Mouse (Mus musculus): ENCODE measurements at regions not wholly inside any gene's neighbourhood (a gene's known extent, or its start where the extent isn't known, plus 50 kb on each side); places are given as distances from the start of the nearest gene placed in this dataset.
A peak's percentile ranks its signal among the peaks of the same experiment; 100 is the strongest.
"Not testable (repeated sequence)": the region's sequence is repeated elsewhere in the genome, so short reads cannot be mapped to it uniquely, and the experiment has no call there.

GRCm38 (mm10) chr2:17932932-17933790 is 63.6 kb downstream of the H2al2a start:
- Histone ChIP-seq H3K4me3 (peak overlapping the region; percentile 23), H3K9me3 (no peaks in the 10 kb centered on the region), H3K36me3 (no peaks in the 10 kb centered on the region), H3K9ac (0 out of 2 replicates have a peak overlapping the region, but pooled peaks have one; percentile 11), H3K27me3 (no peaks in the 10 kb centered on the region), H3K27ac (replicated peaks) (no peak overlapping the region), H3K4me2 (peak overlapping the region; percentile 53), H3K4me1 (replicated peaks) (peaks cover 16% of the 10 kb centered on the region)
- WGBS, result 12% methylated on average over 15 of the region's 15 CpGs
- peak; percentile 58 for ATAC-seq (ENCODE audit: low FRiP score, low read depth)

- no peaks in the 10 kb centered on the region for H3K9me3 ChIP-seq
- no peak overlapping the region for H3K27ac ChIP-seq (replicated peaks)
- no peaks in the 10 kb centered on the region for H3K27me3 ChIP-seq
- H3K4me3 ChIP-seq, result peak overlapping the region; percentile 23
- 0 out of 2 replicates have a peak overlapping the region, but pooled peaks have one; percentile 11 for H3K9ac ChIP-seq
- H3K36me3 ChIP-seq, result no peaks in the 10 kb centered on the region
- ATAC-seq (ENCODE audit: low FRiP score, low read depth), result peak; percentile 85
- WGBS, result 12% methylated on average over 16 of the region's 16 CpGs
- peaks cover 16% of the 10 kb centered on the region for H3K4me1 ChIP-seq (replicated peaks)
- H3K4me2 ChIP-seq, result peak overlapping the region; percentile 53
These were observed 64.3 kb downstream of the H2al2a start for GRCm38 (mm10) chr2:17932426-17932931.

GRCm38 (mm10) chr2:17931881-17932280 is 64.9 kb downstream of the H2al2a start:
- H3K4me3 ChIP-seq, result no peak overlapping the region
- H3K4me1 ChIP-seq (replicated peaks), result peaks cover 16% of the 10 kb centered on the region
- H3K27me3 ChIP-seq, result no peaks in the 10 kb centered on the region
- H3K27ac ChIP-seq (replicated peaks), result no peak overlapping the region
- 86% methylated on average over 5 of the region's 5 CpGs for WGBS
- no peak overlapping the region for H3K9ac ChIP-seq
- H3K9me3 ChIP-seq, result no peaks in the 10 kb centered on the region
- no peak for ATAC-seq (ENCODE audit: low FRiP score, low read depth)
- H3K4me2 ChIP-seq, result no peak overlapping the region
- H3K36me3 ChIP-seq, result no peaks in the 10 kb centered on the region

GRCm38 (mm10) chr2:17918861-17919648 is 77.7 kb downstream of the H2al2a start:
- Histone ChIP-seq H3K27ac (replicated peaks) (no peak overlapping the region), H3K27me3 (no peaks in the 10 kb centered on the region), H3K36me3 (no peaks in the 10 kb centered on the region), H3K4me2 (no peak overlapping the region), H3K9ac (no peak overlapping the region), H3K9me3 (no peaks in the 10 kb centered on the region), H3K4me3 (no peak overlapping the region), H3K4me1 (replicated peaks) (no peaks in the 10 kb centered on the region)
- ATAC-seq (ENCODE audit: low FRiP score, low read depth), result no peak
- WGBS, result 89% methylated on average over 1 of the region's 1 CpGs

GRCm38 (mm10) chr2:17917238-17917946 is 79.4 kb downstream of the H2al2a start:
- H3K9me3 ChIP-seq, result no peaks in the 10 kb centered on the region
- no peak overlapping the region for H3K27ac ChIP-seq (replicated peaks)
- H3K4me3 ChIP-seq, result no peak overlapping the region
- no peak overlapping the region for H3K9ac ChIP-seq
- WGBS, result 27% methylated on average over 8 of the region's 8 CpGs
- no peaks in the 10 kb centered on the region for H3K36me3 ChIP-seq
- no peak overlapping the region for H3K4me2 ChIP-seq
- H3K27me3 ChIP-seq, result no peaks in the 10 kb centered on the region
- ATAC-seq (ENCODE audit: low FRiP score, low read depth), result no peak
- H3K4me1 ChIP-seq (replicated peaks), result no peaks in the 10 kb centered on the region

GRCm38 (mm10) chr2:17902616-17903015 is 94.1 kb downstream of the H2al2a start:
- no peak overlapping the region for H3K4me2 ChIP-seq
- no peaks in the 10 kb centered on the region for H3K9me3 ChIP-seq
- H3K4me1 ChIP-seq (replicated peaks), result no peaks in the 10 kb centered on the region
- H3K36me3 ChIP-seq, result no peaks in the 10 kb centered on the region
- H3K9ac ChIP-seq, result no peak overlapping the region
- WGBS, result 71% methylated on average over 1 of the region's 1 CpGs
- no peaks in the 10 kb centered on the region for H3K27me3 ChIP-seq
- ATAC-seq (ENCODE audit: low FRiP score, low read depth), result no peak
- H3K4me3 ChIP-seq, result no peak overlapping the region
- no peak overlapping the region for H3K27ac ChIP-seq (replicated peaks)

- Histone ChIP-seq H3K4me2 (no peak overlapping the region), H3K9me3 (no peaks in the 10 kb centered on the region), H3K4me1 (replicated peaks) (no peaks in the 10 kb centered on the region), H3K9ac (no peak overlapping the region), H3K36me3 (no peaks in the 10 kb centered on the region), H3K4me3 (no peak overlapping the region), H3K27ac (replicated peaks) (no peak overlapping the region), H3K27me3 (no peaks in the 10 kb centered on the region)
- peak; percentile 38; the same call in 1 of the 2 replicates for ATAC-seq (ENCODE audit: low FRiP score, low read depth)
- 37% methylated on average over 8 of the region's 8 CpGs for WGBS
These were observed 96.6 kb downstream of the H2al2a start for GRCm38 (mm10) chr2:17900202-17900601.

- H3K27me3 ChIP-seq, result no peaks in the 10 kb centered on the region
- H3K27ac ChIP-seq (replicated peaks), result no peak overlapping the region
- H3K36me3 ChIP-seq, result no peaks in the 10 kb centered on the region
- no peak overlapping the region for H3K4me2 ChIP-seq
- ATAC-seq (ENCODE audit: low FRiP score, low read depth), result no peak
- H3K9ac ChIP-seq, result no peak overlapping the region
- no peak overlapping the region for H3K4me3 ChIP-seq
- H3K4me1 ChIP-seq (replicated peaks), result no peaks in the 10 kb centered on the region
- 28% methylated on average over 3 of the region's 3 CpGs for WGBS
- no peaks in the 10 kb centered on the region for H3K9me3 ChIP-seq
These were observed 98.0 kb downstream of the H2al2a start for GRCm38 (mm10) chr2:17898780-17899179.

- WGBS, result 92% methylated on average over 2 of the region's 2 CpGs
- Histone ChIP-seq H3K27me3 (no peaks in the 10 kb centered on the region), H3K9me3 (no peaks in the 10 kb centered on the region), H3K27ac (replicated peaks) (no peak overlapping the region), H3K4me3 (no peak overlapping the region), H3K4me1 (replicated peaks) (no peaks in the 10 kb centered on the region), H3K36me3 (no peaks in the 10 kb centered on the region), H3K9ac (no peak overlapping the region), H3K4me2 (no peak overlapping the region)
- ATAC-seq (ENCODE audit: low FRiP score, low read depth), result no peak
These were observed 100.7 kb downstream of the H2al2a start for GRCm38 (mm10) chr2:17896036-17896435.

GRCm38 (mm10) chr2:17892661-17893060 is 104.1 kb downstream of the H2al2a start:
- H3K36me3 ChIP-seq; H3K4me2 ChIP-seq; ATAC-seq (ENCODE audit: low FRiP score, low read depth); H3K4me1 ChIP-seq (replicated peaks); H3K9ac ChIP-seq; H3K27me3 ChIP-seq; H3K9me3 ChIP-seq; H3K4me3 ChIP-seq; H3K27ac ChIP-seq (replicated peaks): not testable (repeated sequence)
- 89% methylated on average over 7 of the region's 7 CpGs for WGBS

GRCm38 (mm10) chr2:17887699-17888098 is 109.1 kb downstream of the H2al2a start:
- no peaks in the 10 kb centered on the region for H3K27me3 ChIP-seq
- H3K4me1 ChIP-seq (replicated peaks), result no peaks in the 10 kb centered on the region
- no peak for ATAC-seq (ENCODE audit: low FRiP score, low read depth)
- H3K27ac ChIP-seq (replicated peaks), result no peak overlapping the region
- H3K36me3 ChIP-seq, result no peaks in the 10 kb centered on the region
- no peaks in the 10 kb centered on the region for H3K9me3 ChIP-seq
- 49% methylated on average over 3 of the region's 3 CpGs for WGBS
- H3K4me2 ChIP-seq, result no peak overlapping the region
- no peak overlapping the region for H3K4me3 ChIP-seq
- H3K9ac ChIP-seq, result no peak overlapping the region
